Mouse (Mus musculus) midbrain, embryonic 13.5 days (tissue): ENCODE results near the gene Tex28. TPM values are rescaled to one million over a fixed set of nuclear protein-coding genes. Genes with fewer than 3 reads are reported as not detected.
"Not testable (repeated sequence)": the region's sequence is repeated elsewhere in the genome, so short reads cannot be mapped to it uniquely, and the experiment has no call there.

Experiments used
- ATAC-seq: fragments of 200-750 bp; cut with Nextera tagmentation; 2 replicates; pipeline ENCODE4 v1.8.0; 2017; ENCODE audit warnings: mild to moderate bottlenecking, moderate TSS enrichment, moderate library complexity
- H3K27ac ChIP-seq: fragments of 300-500 bp; sonication (generic); 2 replicates; pipeline ENCODE4 v1.5.1; 2015; ENCODE audit warnings: inconsistent platforms, mild to moderate bottlenecking, moderate library complexity
- H3K27me3 ChIP-seq: fragments of 300-500 bp; sonication (generic); 2 replicates; pipeline ENCODE4 v1.6.1; 2015; ENCODE audit warnings: mild to moderate bottlenecking, inconsistent platforms
- H3K36me3 ChIP-seq: fragments of 300-500 bp; sonication (generic); 2 replicates; pipeline ENCODE4 v1.6.1; 2015; ENCODE audit warnings: mild to moderate bottlenecking, inconsistent platforms
- H3K4me1 ChIP-seq: fragments of 300-500 bp; sonication (generic); replicated peaks from 2 replicates; pipeline ENCODE4 v1.6.1; 2015; ENCODE audit warnings: inconsistent platforms
- H3K4me2 ChIP-seq: fragments of 300-500 bp; sonication (generic); replicated peaks from 2 replicates; pipeline ENCODE4 v1.6.1; 2015; ENCODE audit warnings: moderate library complexity, mild to moderate bottlenecking, inconsistent platforms
- H3K4me3 ChIP-seq: fragments of 300-500 bp; sonication (generic); replicated peaks from 2 replicates; pipeline ENCODE4 v1.5.1; 2015; ENCODE audit warnings: mild to moderate bottlenecking, inconsistent platforms
- H3K9ac ChIP-seq: fragments of 300-500 bp; sonication (generic); replicated peaks from 2 replicates; pipeline ENCODE4 v1.6.1; 2015; ENCODE audit warnings: mild to moderate bottlenecking, inconsistent platforms
- H3K9me3 ChIP-seq: fragments of 300-500 bp; sonication (generic); 2 replicates; pipeline ENCODE4 v1.6.1; 2016; ENCODE audit warnings: mild to moderate bottlenecking, inconsistent platforms
- WGBS: fragments of 180-500 bp; shearing (Covaris S2); methylation state at CpG from one replicate; pipeline ENCODE4 v1.1.7; 2015; 5-methylcytosine and 5-hydroxymethylcytosine counted together
- polyA plus RNA-seq: library from polyadenylated mRNA; unstranded; fragments of >200 nt; fragmentation: Nextera tagmentation; extraction: Ambion mirVana; gene quantifications from 2 replicates; pipeline ENCODE4 v1.2.1, GENCODE M21; 2015

Tex28 gene
- not detected in 2 replicates for polyA plus RNA-seq

DNA sequence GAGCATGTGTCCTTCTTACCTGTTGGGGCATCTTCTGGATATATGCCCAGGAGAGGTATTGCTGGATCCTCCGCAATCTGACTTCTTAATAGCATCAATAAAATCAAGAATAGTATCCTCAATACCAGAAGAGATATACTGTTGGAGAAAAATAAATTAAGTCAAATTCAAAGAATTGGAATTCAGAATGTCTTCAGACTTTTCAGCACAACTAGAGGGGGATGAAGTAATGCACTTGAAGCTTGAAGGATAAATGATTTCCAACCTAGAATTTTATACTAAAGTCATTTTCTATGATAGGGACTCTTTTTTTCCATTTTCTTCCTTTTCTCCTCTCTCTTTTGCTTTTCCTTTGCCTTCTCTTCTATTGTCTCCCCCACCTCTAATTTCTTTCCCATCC is at the start of gene Tex28:
Gene Tex28 (minus strand): TSS at position 101 of the 400 bp plus-strand sequence.
- H3K9me3 ChIP-seq, result no peaks in the 10 kb centered on the region
- H3K4me2 ChIP-seq, result no peak within 1 kb of the TSS
- no peak within 1 kb of the TSS for H3K4me3 ChIP-seq
- no peaks in the 10 kb centered on the region for H3K27me3 ChIP-seq
- no peaks in the 10 kb centered on the region for H3K36me3 ChIP-seq
- no peak within 1 kb of the TSS for H3K27ac ChIP-seq
- WGBS, result 89% methylated on average over 1 of the region's 1 CpGs
- H3K4me1 ChIP-seq, result no peaks in the 10 kb centered on the region
- no peak for ATAC-seq
- H3K9ac ChIP-seq, result no peak within 1 kb of the TSS

DNA sequence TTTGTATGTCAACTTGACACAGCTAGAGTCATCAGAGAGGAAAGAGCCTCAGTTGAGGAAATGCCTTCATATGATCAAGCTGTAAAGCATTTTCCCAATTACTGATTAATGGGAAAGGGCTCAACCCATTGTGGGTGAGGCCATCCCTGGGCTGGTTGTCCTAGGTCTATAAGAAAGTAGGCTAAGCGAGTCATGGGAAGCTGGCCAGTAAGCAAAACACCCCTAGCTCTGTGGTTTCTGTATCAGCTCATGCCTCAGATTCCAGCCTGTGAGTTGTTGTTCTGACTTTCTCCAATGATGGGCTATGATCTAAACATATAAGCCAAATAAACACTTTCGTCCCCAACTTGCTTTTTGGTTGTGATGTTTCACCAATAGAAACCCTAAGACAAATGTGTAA is 35.9 kb upstream of the Tex28 start:
- no peak for ATAC-seq
- H3K27me3 ChIP-seq, result no peaks in the 10 kb centered on the region
- no peaks in the 10 kb centered on the region for H3K36me3 ChIP-seq
- no peak overlapping the region for H3K27ac ChIP-seq
- no peak overlapping the region for H3K4me2 ChIP-seq
- 93% methylated on average over 2 of the region's 2 CpGs for WGBS
- no peak overlapping the region for H3K9ac ChIP-seq
- no peaks in the 10 kb centered on the region for H3K9me3 ChIP-seq
- no peak overlapping the region for H3K4me3 ChIP-seq
- no peaks in the 10 kb centered on the region for H3K4me1 ChIP-seq

DNA sequence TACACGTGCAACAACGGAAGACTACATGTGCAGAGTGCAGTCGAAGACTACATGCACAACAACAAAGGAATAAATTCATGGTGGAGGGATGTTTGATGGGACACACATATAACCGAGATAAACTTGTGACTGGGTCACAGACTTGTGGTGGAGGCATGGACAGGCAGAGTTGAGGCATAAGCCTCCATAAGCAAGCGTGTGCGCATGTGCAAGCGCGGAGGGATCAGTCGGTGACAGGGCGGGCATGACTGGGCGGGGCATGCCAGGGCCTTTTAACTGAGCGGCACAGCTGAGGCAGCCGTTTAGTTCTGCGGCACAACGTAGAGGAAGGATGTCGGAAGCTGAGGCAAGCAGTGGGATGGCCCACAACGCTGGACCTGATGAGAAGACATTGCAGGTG is 9.3 kb upstream of the Tex28 start, which contains the start of gene Tktl1:
Gene Tktl1 (plus strand): TSS at position 301 of the 400 bp plus-strand sequence.
- H3K9ac ChIP-seq, result no peak within 1 kb of the TSS
- ATAC-seq, result no peak
- H3K4me3 ChIP-seq, result no peak within 1 kb of the TSS
- no peaks in the 10 kb centered on the region for H3K9me3 ChIP-seq
- no peaks in the 10 kb centered on the region for H3K4me1 ChIP-seq
- no peaks in the 10 kb centered on the region for H3K27me3 ChIP-seq
- WGBS, result 86% methylated on average over 17 of the region's 17 CpGs
- H3K4me2 ChIP-seq, result no peak within 1 kb of the TSS
- no peaks in the 10 kb centered on the region for H3K36me3 ChIP-seq
- no peak within 1 kb of the TSS for H3K27ac ChIP-seq

DNA sequence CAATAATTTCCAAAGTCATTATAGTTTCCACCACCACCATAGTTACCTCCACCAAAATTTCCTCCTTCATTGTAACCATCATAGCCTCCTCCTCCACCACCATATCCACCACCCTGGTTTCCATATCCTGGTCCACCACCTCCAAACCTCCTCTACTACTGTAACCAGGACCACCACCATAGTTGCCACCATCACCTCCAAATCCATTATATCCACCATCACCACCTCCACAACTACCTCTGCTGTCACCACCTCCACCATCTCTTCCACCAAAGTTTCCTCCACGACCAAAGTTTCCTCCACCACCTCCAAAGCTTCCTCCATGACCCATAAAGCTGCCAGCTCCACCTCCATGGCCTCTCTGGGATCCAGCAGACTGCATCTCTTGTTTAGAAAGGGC is 32.4 kb downstream of the Tex28 start, which contains the start of gene Mecp2:
Gene Mecp2 (minus strand): TSS at position 101 of the 400 bp plus-strand sequence.
- not testable (repeated sequence) for H3K9me3 ChIP-seq, ATAC-seq, H3K27me3 ChIP-seq, H3K4me3 ChIP-seq, H3K36me3 ChIP-seq, H3K4me2 ChIP-seq, H3K9ac ChIP-seq, H3K27ac ChIP-seq, H3K4me1 ChIP-seq
- WGBS, result 35% methylated on average over 1 of the region's 1 CpGs

DNA sequence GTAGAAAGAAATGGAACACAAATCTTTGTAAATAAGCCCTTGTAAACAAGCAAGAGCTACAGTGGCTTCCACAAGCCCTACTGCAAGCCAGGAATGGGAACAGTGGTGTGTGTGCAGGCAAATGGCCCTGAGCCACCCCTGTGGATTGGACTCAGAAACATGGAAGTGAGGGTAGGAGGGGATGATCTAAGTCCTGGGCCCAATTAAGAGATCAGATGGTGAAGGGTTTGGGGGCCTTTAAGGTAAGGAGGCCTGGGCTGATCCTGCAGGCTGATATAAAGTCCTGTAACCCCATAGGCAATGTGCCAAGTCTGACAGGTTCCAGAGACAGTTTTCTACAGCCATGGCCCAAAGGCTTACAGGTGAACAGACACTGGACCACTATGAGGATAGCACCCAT is 40.5 kb downstream of the Tex28 start, which contains the start of gene Opn1mw:
Gene Opn1mw (plus strand): TSS at position 301 of the 400 bp plus-strand sequence.
- H3K9me3 ChIP-seq, result no peaks in the 10 kb centered on the region
- no peak within 1 kb of the TSS for H3K27ac ChIP-seq
- H3K4me3 ChIP-seq, result no peak within 1 kb of the TSS
- no peak for ATAC-seq
- H3K27me3 ChIP-seq, result no peaks in the 10 kb centered on the region
- H3K4me1 ChIP-seq, result no peaks in the 10 kb centered on the region
- no peaks in the 10 kb centered on the region for H3K36me3 ChIP-seq
- H3K9ac ChIP-seq, result no peak within 1 kb of the TSS
- H3K4me2 ChIP-seq, result no peak within 1 kb of the TSS

DNA sequence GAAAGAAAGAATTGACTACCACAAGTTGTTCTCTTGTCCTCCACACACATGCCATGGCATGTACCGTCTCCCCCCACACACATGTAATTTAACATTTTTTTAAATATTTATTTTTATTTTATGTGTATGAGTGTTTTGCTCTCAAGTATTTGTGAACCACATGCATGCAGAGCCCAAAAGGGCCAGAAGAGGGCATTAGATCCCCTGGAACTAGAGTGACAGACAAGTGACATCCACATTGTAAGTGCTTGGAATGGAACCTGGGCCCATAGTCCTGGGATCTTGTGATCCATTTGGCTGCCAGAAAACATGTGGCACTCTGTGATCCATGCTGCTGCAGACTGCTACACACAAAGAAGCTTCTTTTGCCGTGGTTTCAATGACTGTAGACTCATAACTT is 42.7 kb downstream of the Tex28 start:
- H3K4me1 ChIP-seq, result no peaks in the 10 kb centered on the region
- H3K36me3 ChIP-seq, result no peaks in the 10 kb centered on the region
- 67% methylated on average over 2 of the region's 2 CpGs for WGBS
- H3K9ac ChIP-seq, result no peak overlapping the region
- no peak overlapping the region for H3K4me2 ChIP-seq
- no peak overlapping the region for H3K4me3 ChIP-seq
- no peak overlapping the region for H3K27ac ChIP-seq
- no peak for ATAC-seq
- no peaks in the 10 kb centered on the region for H3K9me3 ChIP-seq
- no peaks in the 10 kb centered on the region for H3K27me3 ChIP-seq

DNA sequence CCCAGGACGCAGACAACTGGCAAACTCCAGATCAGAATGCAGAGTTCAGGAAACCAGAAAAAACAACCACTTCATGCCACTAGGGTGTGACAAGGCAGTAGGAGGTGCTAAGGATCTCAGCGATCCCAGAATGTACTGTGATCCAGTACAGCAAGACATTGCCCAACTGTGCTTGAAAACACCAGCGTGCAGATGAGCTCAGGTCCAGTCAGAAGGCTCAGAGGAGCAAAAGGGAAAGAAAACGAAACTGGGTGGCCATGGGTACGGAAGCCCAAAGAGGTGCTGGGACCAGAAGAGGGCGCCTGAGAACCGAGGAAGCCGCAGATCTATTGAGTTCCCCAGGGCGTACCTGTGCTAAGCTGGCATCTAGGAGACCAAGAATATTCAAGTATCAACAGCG is 52.1 kb downstream of the Tex28 start:
- H3K9me3 ChIP-seq, result no peaks in the 10 kb centered on the region
- H3K27me3 ChIP-seq, result no peaks in the 10 kb centered on the region
- H3K4me3 ChIP-seq, result peak overlapping the region; percentile 17; the same call in 1 of the 2 replicates
- peak overlapping the region; percentile 41 for H3K4me2 ChIP-seq
- peak; percentile 62; the same call in 1 of the 2 replicates for ATAC-seq
- no peaks in the 10 kb centered on the region for H3K4me1 ChIP-seq
- H3K36me3 ChIP-seq, result no peaks in the 10 kb centered on the region
- no peak overlapping the region for H3K27ac ChIP-seq
- no peak overlapping the region for H3K9ac ChIP-seq
- 22% methylated on average over 10 of the region's 10 CpGs for WGBS

DNA sequence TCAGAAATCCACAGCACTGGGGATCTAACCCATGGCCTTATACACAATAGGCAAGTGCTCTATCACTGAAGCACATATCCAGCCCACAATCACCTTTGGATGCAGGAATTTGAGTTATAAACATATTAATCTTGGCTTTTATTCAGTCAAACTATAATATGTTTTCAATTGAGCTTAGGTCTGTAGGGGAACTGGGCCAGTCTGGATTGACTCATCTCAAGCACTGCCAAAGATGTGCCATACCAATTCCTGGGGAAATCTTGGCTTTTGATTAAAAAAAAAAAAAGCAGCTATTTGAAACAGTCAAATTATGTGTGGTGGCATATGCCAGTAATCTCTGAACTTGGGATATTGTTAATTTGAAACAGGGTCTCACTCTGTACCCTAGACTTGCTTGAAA is 53.6 kb downstream of the Tex28 start:
- Histone ChIP-seq H3K4me1 (no peaks in the 10 kb centered on the region), H3K4me2 (no peak overlapping the region), H3K9me3 (no peaks in the 10 kb centered on the region), H3K4me3 (no peak overlapping the region), H3K27ac (no peak overlapping the region), H3K9ac (no peak overlapping the region), H3K36me3 (no peaks in the 10 kb centered on the region), H3K27me3 (no peaks in the 10 kb centered on the region)
- no peak for ATAC-seq

DNA sequence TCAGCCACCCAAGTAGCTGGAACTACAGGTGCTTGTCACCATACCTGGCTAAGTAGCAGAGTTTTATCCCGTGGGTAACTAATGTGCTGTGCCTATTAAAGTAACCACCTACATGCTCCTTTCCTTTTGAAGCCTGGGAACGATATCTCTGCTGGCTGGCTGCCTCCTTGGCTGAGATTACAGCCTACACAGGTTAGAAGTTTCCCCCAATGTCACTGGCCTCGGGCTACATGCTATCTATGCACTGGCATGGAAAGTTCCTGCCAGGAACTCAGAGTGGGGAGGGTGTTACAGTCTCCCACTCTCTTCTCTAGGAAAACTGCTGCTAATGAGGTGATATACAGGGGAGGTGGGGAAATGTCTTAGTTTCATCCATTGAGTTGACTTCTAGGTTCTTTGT is 58.9 kb downstream of the Tex28 start:
- Histone ChIP-seq H3K9ac (no peak overlapping the region), H3K4me3 (no peak overlapping the region), H3K4me1 (no peaks in the 10 kb centered on the region), H3K4me2 (no peak overlapping the region), H3K27ac (no peak overlapping the region), H3K27me3 (no peaks in the 10 kb centered on the region), H3K9me3 (no peaks in the 10 kb centered on the region), H3K36me3 (no peaks in the 10 kb centered on the region)
- 52% methylated on average over 3 of the region's 3 CpGs for WGBS
- ATAC-seq, result no peak

DNA sequence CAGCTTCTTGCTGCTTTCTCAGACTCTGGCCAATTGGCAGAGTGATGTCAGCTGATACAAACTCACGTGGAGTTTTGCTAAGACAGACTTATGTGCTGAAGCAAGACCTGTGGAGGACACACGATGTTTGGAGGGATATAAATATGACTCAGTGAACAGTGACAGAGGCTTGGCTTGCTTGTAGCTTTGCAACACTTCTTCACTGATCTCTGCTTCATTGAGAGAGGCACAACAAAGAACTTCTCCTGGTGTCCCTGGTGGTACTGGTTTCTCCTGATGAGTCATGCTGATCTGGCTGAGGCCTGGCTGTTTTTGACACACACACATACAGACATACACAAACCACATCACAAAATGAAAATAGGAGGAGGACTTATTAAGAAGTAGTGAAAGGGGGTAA is 61.7 kb downstream of the Tex28 start:
- Histone ChIP-seq H3K4me3 (no peak overlapping the region), H3K27ac (no peak overlapping the region), H3K27me3 (no peaks in the 10 kb centered on the region), H3K36me3 (no peaks in the 10 kb centered on the region), H3K9me3 (no peaks in the 10 kb centered on the region), H3K9ac (no peak overlapping the region), H3K4me2 (no peak overlapping the region), H3K4me1 (no peaks in the 10 kb centered on the region)
- WGBS, result 65% methylated on average over 2 of the region's 2 CpGs
- ATAC-seq, result no peak

DNA sequence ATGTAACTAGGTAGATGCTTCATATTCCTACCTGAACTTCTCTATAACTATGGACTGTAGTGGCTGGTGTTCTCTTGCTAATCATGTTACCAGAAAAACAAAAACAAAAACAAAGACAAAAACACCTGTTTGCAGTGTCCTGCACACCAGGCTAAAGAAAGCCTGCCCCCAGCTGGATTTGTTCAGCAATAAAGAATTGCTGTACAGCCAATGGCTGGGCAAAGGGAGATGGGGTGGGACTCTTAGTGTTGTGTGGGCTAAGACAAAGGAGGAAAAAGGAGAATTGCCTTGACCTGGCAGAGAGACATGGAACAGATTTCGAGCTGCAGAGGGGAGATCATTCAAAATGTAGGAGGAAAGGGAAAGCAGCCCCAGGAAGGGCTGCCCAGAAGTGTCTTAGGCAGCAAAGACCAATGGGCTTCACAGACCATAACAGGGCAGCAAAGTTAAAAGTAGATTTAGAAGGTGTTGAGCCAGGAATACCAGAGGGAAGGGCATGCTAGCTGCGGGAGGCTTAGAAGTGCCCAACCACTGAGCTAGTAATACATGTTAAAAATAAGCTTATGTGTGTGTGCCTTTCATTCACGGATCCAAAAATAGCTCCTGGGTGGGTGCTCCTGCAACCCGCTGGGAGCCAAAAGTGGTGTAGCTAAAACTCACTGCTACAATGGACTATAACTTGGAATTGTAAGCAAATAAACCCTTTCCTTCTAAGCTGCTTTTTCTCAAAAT is 64.0 kb downstream of the Tex28 start:
- Histone ChIP-seq H3K9ac (no peak overlapping the region), H3K27me3 (no peaks in the 10 kb centered on the region), H3K4me1 (no peaks in the 10 kb centered on the region), H3K4me2 (no peak overlapping the region), H3K36me3 (no peaks in the 10 kb centered on the region), H3K9me3 (no peaks in the 10 kb centered on the region), H3K27ac (no peak overlapping the region), H3K4me3 (no peak overlapping the region)
- WGBS, result 65% methylated on average over 4 of the region's 4 CpGs
- ATAC-seq, result no peak
